Mouse (Mus musculus) gastrocnemius, adult 18-20 months (tissue): ENCODE results near the gene Khnyn. TPM values are rescaled to one million over a fixed set of nuclear protein-coding genes. Genes with fewer than 3 reads are reported as not detected.
A peak's percentile ranks its signal among the peaks of the same experiment; 100 is the strongest.

Source experiments
- DNase-seq: peaks from one replicate; pipeline ENCODE4 v3.0.0; 2021; ENCODE audit warnings: low spot score
- total RNA-seq, 2 experiments: library from RNA; stranded (reverse); gene quantifications; 2 replicates each; pipeline ENCODE4 v1.2.3; 2021

The Khnyn gene
- total RNA-seq, 2 experiments from 2014 or later: 5.4 to 5.5 TPM

DNA sequence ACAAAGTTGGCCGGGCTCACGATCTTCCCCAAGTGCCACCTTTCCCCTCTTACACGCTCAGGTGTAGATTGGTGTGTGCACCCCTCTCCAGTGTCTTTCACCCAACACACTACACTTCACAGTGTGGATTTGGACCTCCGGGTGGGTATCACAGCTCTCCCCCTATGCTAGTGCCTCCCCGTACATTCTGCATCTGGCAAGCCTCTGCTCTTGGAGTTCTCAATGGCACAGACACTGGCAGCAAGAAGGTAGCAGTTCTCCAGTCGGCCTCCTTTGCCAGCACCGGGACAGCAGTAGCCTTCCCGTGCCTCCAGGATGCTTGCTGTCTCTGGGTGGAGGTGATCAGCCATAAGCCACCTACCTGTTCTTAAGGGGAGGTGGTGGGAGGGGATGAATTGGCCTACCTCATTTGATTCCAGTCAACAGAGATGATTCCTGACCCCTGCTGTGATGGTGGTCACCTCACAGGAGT, 11.5 kb upstream of the Khnyn start:
- DNase-seq: no peak

DNA sequence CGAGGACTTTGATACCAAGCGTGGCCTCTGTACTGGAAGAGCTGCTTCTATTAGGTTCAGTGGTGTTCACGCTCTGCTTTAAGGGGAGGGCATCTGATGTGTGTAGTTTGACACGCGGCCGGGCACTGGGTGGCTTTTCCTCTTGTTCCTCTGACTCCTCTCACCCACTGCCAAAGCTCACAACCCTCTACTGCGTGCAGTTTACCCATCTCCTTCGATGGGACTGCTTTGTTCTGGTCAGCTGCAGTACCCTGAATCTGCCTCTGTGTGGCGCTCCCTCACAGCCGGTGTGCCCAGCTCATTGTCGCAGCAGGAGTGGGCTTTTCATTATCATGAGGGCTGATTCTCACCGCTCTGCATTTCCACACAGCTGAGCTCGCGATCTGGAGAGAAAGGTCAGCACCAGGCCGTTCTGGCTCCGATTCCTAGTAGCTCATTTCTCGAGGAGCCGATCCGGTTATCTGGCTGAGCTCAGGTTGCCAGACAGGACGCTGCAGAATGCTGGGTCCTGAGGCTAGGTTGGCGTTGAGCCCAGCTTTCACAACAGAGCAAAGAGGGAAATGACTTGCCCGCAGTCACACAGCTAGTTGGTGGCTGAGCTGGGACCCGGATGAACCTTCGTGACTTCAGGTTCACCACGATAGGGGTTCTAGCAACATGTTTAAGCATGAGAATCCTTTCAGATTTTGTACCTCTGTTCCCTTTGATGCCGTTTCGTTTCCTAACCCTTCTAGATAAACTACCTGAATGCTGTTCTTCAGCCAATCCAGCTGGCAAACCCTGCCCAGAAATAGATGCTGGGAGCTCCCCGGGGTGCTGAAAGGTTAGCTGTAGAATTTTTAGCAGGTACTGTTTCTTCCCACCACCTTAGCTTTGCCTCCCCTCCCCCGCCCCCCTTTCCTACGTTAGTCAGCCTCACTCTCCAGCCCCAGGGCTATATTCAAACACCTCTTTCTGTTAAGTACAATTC, 10.7 kb upstream of the Khnyn start:
- DNase-seq: peak; percentile 72

DNA sequence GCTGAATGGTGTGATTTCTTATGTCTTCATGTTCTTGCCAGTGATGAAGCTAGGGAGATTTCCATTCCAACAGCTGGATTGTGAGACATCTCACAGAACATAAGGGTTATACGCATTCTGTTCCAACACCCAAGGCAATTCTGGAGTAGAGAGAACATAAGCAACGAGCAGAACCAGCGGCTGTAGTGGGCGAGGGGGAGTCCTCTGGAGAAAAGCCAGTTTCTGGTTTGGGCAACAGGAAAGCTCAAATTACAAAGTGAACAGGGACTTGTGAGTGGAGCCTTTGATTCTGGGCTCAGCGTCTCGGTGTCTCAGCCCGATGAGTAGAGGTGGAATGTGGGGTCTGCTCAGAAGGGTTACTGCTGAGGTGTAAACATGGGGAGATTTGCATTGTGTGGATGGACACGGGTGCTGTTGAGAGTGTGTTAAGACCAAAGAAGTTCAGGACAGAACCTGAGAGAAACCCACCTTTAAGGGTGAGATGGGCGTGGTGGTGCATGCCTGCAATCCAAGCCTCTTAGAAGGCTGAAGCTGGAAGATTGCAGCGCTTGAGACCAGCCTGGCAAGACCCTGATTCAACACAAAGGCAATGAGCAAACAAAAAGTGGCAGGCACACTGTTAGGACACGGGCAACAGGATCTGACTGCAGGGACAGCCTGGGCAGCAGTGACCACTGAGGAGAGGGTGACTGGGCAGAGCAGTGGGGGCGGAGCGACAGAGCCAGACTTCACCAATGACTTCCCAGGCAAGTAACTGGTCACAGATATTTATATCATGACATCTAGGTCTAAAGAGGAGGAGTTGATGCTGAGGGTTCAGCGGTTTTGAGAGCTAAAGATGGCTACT, 7.1 kb upstream of the Khnyn start:
- no peak for DNase-seq

DNA sequence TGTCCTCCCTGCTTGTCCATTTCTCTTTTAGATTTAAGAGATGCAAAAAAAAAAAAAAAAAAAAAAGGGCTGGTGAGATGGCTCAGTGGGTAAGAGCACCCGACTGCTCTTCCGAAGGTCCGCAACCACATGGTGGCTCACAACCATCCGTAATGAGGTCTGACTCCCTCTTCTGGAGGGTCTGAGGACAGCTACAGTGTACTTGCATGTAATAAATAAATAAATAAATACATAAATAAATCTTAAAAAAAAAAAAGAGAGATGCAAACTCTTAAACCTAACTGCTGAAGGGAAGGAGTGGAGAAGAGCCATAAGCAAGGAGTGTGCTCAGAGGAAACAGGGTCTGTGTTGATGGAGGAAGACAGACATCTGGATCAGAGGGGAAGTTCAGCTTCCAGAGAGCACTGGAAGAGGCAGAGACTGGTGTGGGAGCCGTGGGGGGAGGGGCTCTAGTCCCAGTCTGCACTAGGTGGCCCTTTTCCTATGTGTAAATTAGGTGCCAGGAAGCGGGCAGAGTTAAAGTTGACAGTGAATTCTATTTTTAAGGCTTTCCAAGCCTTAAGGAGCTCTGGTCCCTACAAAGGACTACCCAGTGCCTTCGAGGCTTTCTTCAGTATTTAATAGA, 6.3 kb upstream of the Khnyn start:
- DNase-seq: no peak

DNA sequence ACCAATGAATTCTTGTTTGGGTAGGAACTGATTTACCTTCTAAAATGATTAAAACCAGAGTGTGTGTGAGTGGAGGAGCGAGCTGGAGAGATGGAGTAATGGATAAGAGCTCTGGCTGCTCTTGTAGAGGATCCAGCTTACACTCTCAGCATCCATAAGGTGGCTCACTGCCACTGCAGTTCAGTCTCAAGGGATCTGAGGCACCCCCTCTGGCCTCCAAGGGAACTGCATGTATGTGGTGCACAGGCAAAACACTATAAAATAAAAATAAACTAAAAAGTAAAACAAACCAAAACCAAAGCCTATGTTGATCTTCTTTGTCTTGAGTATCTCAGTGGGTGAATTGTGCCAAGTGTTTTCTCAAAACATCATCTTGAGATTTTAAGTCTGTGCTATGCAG, 5.1 kb upstream of the Khnyn start:
- DNase-seq: peak; percentile 49

DNA sequence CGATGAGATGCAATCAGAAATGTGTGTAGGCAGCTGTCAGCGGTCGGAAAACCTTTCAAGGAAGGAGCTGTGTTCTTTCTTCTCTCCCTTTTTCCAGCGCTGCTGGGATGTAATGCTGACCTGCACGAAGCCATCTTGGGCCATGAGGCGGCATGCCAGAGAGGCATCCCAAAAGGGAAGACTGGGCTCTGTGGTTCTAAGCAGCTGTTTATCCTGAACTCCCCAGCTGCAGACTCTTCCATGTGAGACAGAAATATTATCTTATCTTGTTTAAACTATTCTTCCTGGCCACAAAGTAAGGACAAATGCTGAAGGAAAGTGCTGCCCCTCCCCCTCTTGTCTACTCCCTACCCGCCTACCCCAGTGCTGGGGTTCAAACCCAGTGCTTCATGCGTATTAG, 3.8 kb upstream of the Khnyn start:
- DNase-seq: no peak

GRCm38 (mm10) chr14:55882171-55882641, 2.5 kb upstream of the Khnyn start:
- no peak for DNase-seq

- no peak for DNase-seq
These were observed 1.5 kb upstream of the Khnyn start for GRCm38 (mm10) chr14:55883149-55883661.

GRCm38 (mm10) chr14:55883663-55884062, 1.1 kb upstream of the Khnyn start:
- DNase-seq: no peak

DNA sequence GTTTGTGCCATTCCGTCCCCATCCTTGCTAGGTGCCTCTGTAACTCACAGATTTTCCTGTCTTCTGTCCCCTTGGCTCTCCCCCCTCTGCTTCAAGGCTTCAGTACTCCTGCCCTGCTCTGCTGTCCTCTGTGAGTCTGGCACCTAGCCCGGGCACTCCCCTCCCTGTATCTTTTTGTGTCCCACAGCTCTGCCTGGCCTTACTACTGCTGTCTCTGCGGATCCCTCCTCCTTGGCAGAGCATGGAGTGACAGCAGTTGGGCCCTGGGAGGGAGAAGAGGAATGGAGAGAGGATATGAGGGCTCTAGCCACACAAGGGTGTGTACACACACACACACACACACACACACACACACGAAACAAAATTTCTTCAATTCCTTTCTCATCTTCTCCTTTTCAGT, 581 bp upstream of the Khnyn start, which contains the start of gene Cbln3:
Gene Cbln3, minus strand, starts transcription at position 227 of the 400 bp plus-strand sequence.
- DNase-seq: peak; percentile 46

DNA sequence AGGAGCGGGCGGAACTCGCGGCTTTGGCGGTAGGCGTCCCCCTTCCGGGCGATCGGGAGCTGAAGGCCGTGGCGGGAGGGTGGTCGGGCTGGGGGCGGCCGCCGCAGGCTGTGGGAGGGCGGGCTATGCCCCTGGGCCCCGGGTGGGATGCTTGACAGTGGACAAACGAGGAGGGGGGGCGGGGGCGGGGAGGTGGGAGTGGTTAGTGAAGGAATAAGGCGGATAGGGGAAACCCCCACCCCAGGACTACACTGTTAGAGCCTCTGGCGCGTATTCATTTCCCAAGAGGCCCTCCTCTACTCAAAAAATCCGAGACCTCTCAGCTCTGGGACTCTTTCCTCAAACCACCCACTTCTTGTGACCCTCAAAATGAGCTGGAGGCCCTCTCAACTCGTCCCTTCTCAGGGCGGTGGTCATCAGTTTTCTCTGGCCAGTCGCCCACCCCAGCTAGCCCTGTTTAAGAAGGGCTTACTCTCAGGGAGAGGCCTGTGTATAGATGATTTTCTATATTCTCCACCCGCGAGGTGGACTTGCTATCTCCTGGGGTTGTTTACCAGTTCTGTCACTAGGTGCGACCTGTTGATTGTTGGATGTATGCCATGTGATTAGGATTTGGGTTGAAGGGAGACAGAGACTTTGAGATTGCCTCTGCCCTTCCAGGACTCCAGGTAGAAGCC, 505 bp downstream of the Khnyn start:
- no peak for DNase-seq

GRCm38 (mm10) chr14:55885791-55886271, 1.1 kb downstream of the Khnyn start:
- DNase-seq: peak; percentile 57

DNA sequence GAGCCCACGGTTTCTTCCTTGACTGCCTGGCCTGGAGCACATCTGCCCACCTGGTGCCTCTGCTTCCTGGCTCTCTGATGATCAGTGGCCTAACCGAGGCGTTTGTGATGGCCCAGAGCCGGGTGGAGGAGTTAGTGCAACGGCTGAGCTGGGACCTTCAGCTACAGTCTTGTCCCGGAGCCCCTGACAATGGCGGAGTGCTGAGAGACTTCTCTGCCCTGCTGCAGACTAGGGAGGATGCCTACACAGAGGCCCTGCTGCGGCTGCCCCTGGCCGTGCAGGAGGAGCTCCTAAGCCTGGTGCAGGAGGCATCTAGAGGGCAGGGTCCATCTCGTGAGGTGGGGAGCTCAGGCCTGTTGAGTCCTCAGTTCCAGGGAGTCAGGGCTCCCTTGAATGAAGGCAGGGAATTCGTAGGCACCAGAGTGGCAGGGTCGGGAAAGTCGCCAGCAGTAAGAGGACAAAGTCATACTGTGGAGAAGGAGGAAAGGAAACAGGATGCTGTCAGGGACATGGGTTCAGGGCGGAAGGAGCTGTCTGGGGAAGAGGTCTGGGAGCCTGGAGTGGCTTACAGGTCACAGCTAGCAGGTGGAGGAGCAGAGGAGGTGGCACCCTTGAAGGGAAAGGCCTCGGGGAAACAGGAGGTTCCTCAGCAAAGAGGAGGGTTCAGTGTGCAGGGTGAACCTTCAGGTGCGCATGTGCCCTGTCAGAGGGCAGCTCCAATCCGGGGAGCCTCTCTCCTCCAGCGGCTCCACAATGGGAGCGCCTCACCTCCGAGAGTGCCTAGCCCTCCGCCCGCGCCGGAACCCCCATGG, 2.0 kb downstream of the Khnyn start:
- DNase-seq: no peak

DNA sequence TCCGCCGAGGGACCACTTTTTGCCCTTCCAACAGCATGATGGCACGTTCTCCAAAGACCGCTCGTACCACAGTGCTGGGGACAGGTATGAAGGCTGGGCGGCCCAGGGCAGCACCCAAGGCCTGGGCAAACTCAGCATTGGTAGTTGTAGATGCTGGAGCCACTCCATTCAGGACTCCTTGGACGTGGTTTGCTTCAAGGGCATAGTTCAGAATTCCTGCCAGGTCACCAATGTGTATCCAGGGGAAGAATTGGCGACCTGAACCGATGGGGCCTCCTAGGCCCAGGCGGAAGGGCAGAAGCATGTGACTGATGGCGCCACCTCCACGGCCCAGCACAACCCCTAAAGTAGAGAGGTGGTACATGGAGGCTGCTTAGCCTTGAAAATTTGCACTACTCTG, 12.9 kb downstream of the Khnyn start:
- DNase-seq: no peak

- DNase-seq: no peak
These were observed 14.2 kb downstream of the Khnyn start for GRCm38 (mm10) chr14:55898947-55899346.

- peak; percentile 79 for DNase-seq
These were observed 15.1 kb downstream of the Khnyn start, which contains the start of gene Sdr39u1 for GRCm38 (mm10) chr14:55899701-55900413. TSS of gene Sdr39u1 (minus strand) at chr14:55900293.

DNA sequence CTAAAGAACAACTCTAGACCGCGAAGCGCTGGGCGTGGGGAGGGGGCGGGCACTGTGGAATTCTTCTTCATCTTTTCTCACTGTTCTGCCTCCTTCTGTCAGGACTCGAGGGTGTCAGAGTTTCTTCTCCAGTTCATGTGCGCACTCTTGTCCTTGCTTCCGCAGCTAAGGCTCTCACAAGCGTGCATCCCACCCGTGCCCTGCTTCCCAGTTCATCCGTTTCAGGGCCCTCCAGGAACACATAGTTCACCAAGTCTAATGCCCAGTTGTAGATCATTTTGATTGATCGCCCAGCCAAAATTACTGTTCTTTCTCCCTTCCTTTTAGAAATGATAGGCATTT, 15.6 kb downstream of the Khnyn start:
- no peak for DNase-seq

DNA sequence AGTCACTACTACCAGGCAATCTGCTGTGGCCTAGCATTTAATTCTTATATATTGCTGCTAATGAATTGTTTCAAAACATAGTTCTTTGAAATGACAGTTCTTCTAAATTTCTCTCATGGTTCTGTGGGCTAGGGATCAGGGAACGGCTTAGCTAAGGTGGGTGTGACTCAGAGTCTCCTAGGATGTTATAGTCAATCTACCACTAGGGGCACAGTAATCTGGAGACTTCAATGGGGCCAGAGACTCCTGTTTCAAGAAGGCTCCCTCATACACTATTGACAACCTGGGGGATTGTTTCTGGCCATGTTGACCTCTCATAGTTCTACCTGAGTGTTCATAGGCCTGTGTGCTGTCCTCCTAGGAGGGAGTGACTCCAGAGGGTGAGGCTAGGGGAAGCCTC, 20.8 kb downstream of the Khnyn start:
- no peak for DNase-seq

DNA sequence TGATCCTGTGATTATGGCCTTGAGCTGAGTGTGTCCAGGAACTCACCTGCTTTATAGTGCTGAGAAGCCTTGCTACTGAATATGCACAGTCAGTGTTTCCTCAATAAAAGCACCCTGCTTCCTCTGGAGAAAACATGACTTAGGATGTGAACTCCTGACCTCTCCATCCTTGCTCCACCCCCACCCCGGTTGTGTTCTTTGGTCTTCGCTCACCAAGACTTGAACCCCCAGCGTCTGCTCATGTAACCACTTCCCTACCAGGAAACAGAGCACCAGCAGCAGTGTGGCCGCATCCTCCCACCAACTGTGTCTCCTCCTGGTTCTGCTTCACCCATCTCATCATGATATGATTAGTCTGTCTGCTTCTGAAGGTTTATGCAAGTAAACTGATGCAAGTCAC, 28.7 kb downstream of the Khnyn start:
- no peak for DNase-seq
